Mouse (Mus musculus): ENCODE data around the gene Cdc42bpb. TPM values are rescaled to one million over a fixed set of nuclear protein-coding genes. Genes with fewer than 3 reads are reported as not detected.

Gene Cdc42bpb
- polyA plus RNA-seq, 1 experiment: 56.8 TPM

DNA sequence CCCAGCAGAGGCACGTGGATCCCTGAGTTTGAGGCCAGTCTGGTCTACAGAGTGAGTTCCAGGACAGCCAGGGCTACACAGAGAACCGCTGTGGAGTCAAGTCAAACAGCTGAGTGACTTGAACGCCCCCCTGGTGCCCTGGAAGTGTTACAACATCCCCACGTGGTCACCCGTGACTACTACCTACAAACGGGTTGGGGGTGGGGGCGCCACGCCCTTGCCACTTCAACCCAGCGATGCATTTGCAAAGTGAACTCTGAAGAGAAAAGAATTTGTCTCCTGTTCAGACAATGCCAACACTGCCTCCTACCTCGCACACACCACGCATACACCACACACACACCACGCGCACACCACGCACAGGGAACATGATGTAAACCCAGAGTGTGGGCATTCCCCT is 67.6 kb downstream of the Cdc42bpb start:
- TF ChIP-seq POLR2A (IDR thresholded peaks at IDR 0.05; ENCODE audit: control insufficient read depth, low read depth, low read length) (no peak), CTCF (IDR thresholded peaks at IDR 0.05; ENCODE audit: control insufficient read depth, insufficient read depth, insufficient replicate concordance, low read depth, low read length) (no peak)
- Histone ChIP-seq H3K36me3 (ENCODE audit: control insufficient read depth, insufficient read depth, low read length) (no peaks in the 10 kb centered on the region; the same call in 1 of the 2 replicates), H3K4me1 (ENCODE audit: control insufficient read depth, insufficient read depth, low read length) (no peaks in the 10 kb centered on the region), H3K27ac (ENCODE audit: control insufficient read depth, insufficient read depth, low read depth, low read length) (no peak overlapping the region), H3K27me3 (ENCODE audit: control insufficient read depth, insufficient read depth, low read length) (no peaks in the 10 kb centered on the region), H3K4me3 (ENCODE audit: control insufficient read depth, low read depth, low read length) (no peak overlapping the region)

DNA sequence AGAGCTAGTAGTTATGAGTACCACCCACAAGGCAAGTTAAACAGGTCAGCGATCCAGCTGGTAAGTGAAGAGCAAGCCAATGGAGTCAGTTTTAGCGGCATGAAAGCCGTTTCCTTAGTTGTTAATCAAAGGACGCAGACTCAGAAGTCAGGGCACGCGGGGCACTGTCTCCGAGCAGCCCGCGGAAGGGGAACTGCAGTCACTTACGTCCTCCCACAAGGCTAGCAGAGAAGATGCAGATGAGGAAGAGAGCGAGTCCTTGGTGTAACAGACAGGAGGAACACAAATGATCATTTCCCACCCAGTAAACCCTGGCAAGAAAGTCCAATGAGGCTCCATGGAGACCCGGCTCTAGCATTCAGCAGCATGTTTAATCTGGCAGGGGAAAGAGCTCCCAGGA is 68.3 kb downstream of the Cdc42bpb start:
- H3K27ac ChIP-seq (ENCODE audit: control insufficient read depth, insufficient read depth, low read depth, low read length): no peak overlapping the region
- H3K4me1 ChIP-seq (ENCODE audit: control insufficient read depth, insufficient read depth, low read length): no peaks in the 10 kb centered on the region
- H3K27me3 ChIP-seq (ENCODE audit: control insufficient read depth, insufficient read depth, low read length): no peaks in the 10 kb centered on the region
- TF ChIP-seq POLR2A (IDR thresholded peaks at IDR 0.05; ENCODE audit: control insufficient read depth, low read depth, low read length): no peak
- TF ChIP-seq CTCF (IDR thresholded peaks at IDR 0.05; ENCODE audit: control insufficient read depth, insufficient read depth, insufficient replicate concordance, low read depth, low read length): no peak
- H3K36me3 ChIP-seq (ENCODE audit: control insufficient read depth, insufficient read depth, low read length): no peaks in the 10 kb centered on the region; the same call in 1 of the 2 replicates
- H3K4me3 ChIP-seq (ENCODE audit: control insufficient read depth, low read depth, low read length): no peak overlapping the region

DNA sequence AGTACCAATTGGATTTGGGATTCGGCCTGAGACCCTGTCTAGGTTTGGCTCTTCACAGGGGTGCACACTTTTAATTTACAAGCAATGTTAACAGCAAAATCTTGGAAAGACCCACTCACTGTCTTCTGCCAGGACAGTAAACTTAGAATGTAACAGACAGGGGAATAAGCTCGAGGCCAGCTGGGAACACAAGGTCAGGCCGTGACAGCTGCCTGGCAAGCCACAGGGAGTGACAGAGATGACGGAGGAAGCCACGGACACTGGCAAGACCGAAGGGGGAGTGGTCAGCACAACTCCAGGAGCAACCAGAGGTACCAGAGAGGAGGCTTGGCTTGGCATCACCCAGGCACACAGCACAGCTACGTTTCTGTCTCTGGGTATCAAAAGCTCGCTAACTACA is 70.7 kb downstream of the Cdc42bpb start:
- no peak overlapping the region for H3K27ac ChIP-seq (ENCODE audit: control insufficient read depth, insufficient read depth, low read depth, low read length)
- no peaks in the 10 kb centered on the region for H3K27me3 ChIP-seq (ENCODE audit: control insufficient read depth, insufficient read depth, low read length)
- TF ChIP-seq POLR2A (IDR thresholded peaks at IDR 0.05; ENCODE audit: control insufficient read depth, low read depth, low read length) (no peak), CTCF (IDR thresholded peaks at IDR 0.05; ENCODE audit: control insufficient read depth, insufficient read depth, insufficient replicate concordance, low read depth, low read length) (no peak)
- no peak overlapping the region for H3K4me3 ChIP-seq (ENCODE audit: control insufficient read depth, low read depth, low read length)
- H3K36me3 ChIP-seq (ENCODE audit: control insufficient read depth, insufficient read depth, low read length): no peaks in the 10 kb centered on the region; the same call in 1 of the 2 replicates
- no peaks in the 10 kb centered on the region for H3K4me1 ChIP-seq (ENCODE audit: control insufficient read depth, insufficient read depth, low read length)

DNA sequence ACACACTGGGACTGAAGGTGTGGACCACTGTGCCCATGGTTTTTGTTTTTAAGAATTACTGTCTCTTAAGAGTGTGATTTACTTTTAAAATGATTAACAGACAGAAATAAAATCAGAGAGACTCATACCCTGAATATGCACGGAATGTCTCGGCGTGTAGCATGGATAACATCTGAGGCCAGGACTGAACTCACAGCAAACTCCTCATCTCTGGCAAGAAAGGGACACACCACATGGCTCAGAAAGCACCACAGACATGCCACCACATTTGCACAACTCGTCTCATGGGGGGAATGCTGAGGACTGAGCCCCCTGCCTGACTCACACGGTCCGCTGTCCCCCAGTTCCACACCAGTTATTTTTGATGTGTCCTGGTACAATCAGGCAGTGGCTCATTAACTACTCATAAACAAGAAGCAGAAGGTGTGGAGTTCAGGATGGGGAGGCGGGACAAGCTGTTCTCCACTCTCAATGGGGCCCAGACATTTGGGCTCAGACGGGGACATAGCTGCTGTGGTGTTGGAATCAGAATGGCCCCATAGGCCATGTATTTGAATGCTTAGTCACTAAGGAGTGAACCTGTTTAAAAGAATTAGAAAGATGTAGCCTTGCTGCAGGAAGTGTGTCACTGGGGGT is 73.7 kb downstream of the Cdc42bpb start:
- Histone ChIP-seq H3K27me3 (ENCODE audit: control insufficient read depth, insufficient read depth, low read length) (no peaks in the 10 kb centered on the region), H3K27ac (ENCODE audit: control insufficient read depth, insufficient read depth, low read depth, low read length) (no peak overlapping the region), H3K4me1 (ENCODE audit: control insufficient read depth, insufficient read depth, low read length) (no peaks in the 10 kb centered on the region), H3K36me3 (ENCODE audit: control insufficient read depth, insufficient read depth, low read length) (no peaks in the 10 kb centered on the region), H3K4me3 (ENCODE audit: control insufficient read depth, low read depth, low read length) (no peak overlapping the region)
- TF ChIP-seq POLR2A (IDR thresholded peaks at IDR 0.05; ENCODE audit: control insufficient read depth, low read depth, low read length) (no peak), CTCF (IDR thresholded peaks at IDR 0.05; ENCODE audit: control insufficient read depth, insufficient read depth, insufficient replicate concordance, low read depth, low read length) (no peak)

DNA sequence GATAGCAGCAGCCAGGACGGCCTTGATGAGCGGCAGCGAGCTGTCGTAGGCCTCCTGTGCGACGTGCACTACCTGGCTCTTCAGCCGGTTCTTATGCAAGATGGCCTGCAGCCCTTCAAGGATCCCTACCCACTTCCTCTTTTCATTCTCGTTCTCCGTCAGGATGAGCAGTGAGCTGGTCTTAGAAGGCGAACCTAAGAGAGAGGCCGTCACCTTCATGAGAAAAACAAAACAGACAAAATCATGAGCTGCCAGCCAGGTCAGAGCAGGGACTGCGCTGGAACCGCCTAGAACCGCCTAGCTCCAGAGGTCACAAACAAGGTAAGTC is 75.5 kb downstream of the Cdc42bpb start:
- TF ChIP-seq CTCF (IDR thresholded peaks at IDR 0.05; ENCODE audit: control insufficient read depth, insufficient read depth, insufficient replicate concordance, low read depth, low read length) (no peak), POLR2A (IDR thresholded peaks at IDR 0.05; ENCODE audit: control insufficient read depth, low read depth, low read length) (no peak)
- H3K4me3 ChIP-seq (ENCODE audit: control insufficient read depth, low read depth, low read length): no peak overlapping the region
- H3K27me3 ChIP-seq (ENCODE audit: control insufficient read depth, insufficient read depth, low read length): no peaks in the 10 kb centered on the region
- H3K27ac ChIP-seq (ENCODE audit: control insufficient read depth, insufficient read depth, low read depth, low read length): no peak overlapping the region
- no peaks in the 10 kb centered on the region for H3K4me1 ChIP-seq (ENCODE audit: control insufficient read depth, insufficient read depth, low read length)
- no peaks in the 10 kb centered on the region for H3K36me3 ChIP-seq (ENCODE audit: control insufficient read depth, insufficient read depth, low read length)

DNA sequence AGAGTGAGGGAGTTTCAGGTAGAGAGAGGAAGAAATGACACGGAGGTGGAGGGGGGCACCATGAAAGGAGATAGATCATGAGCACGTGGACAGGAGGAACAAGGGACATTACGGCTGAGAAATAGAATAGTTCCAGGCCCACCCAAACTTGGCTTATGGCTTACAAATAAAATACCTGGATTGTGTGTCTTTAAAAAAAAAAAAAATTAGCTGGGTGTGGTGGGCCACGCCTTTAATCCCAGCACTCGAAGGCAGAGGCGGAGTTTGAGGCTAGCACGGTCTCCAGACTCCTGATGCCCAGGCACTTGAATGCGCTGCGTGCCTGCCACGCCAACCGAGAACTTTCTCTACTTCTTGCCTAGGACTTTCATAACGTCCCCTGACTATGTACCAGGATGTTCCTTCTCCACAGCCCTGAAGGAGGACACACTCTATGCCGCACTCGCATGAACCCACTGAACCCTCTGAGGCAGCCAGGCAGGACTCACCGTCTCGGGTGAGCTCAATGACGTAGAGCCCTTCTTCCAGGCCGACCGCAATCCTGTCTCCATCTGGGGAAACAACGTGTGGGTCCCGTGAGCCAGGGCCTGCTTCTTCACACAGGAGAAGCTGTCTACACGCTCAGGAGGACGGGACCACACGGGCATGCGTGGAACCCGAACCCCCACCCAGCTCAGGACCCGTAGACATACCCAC is 76.0 kb downstream of the Cdc42bpb start:
- Histone ChIP-seq H3K27me3 (ENCODE audit: control insufficient read depth, insufficient read depth, low read length) (no peaks in the 10 kb centered on the region), H3K27ac (ENCODE audit: control insufficient read depth, insufficient read depth, low read depth, low read length) (no peak overlapping the region), H3K4me3 (ENCODE audit: control insufficient read depth, low read depth, low read length) (no peak overlapping the region), H3K4me1 (ENCODE audit: control insufficient read depth, insufficient read depth, low read length) (no peaks in the 10 kb centered on the region), H3K36me3 (ENCODE audit: control insufficient read depth, insufficient read depth, low read length) (no peaks in the 10 kb centered on the region)
- no peak for TF ChIP-seq CTCF (IDR thresholded peaks at IDR 0.05; ENCODE audit: control insufficient read depth, insufficient read depth, insufficient replicate concordance, low read depth, low read length)
- TF ChIP-seq POLR2A (IDR thresholded peaks at IDR 0.05; ENCODE audit: control insufficient read depth, low read depth, low read length): no peak

DNA sequence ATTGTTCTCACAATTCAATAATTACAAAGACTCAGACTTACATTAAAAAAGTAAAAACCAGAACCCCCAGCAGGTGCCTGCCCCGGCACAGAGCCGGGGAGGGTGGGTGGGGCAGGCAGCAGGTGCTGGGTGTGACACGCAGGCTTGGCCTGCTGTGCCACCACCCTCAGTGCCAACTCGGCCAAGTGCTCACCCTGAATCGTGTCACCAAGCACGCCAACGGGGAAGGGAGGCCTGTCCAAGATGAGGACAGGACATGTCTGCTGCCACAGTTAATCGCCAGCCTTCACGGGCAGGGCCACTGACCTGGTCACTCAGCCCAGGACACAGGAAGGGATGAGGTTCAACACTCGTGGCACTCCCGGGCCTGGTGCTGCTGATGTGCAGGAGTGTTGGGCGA is 84.5 kb downstream of the Cdc42bpb start:
- Histone ChIP-seq H3K27me3 (ENCODE audit: control insufficient read depth, insufficient read depth, low read length) (no peaks in the 10 kb centered on the region), H3K36me3 (ENCODE audit: control insufficient read depth, insufficient read depth, low read length) (no peaks in the 10 kb centered on the region), H3K4me1 (ENCODE audit: control insufficient read depth, insufficient read depth, low read length) (no peaks in the 10 kb centered on the region), H3K4me3 (ENCODE audit: control insufficient read depth, low read depth, low read length) (no peak overlapping the region), H3K27ac (ENCODE audit: control insufficient read depth, insufficient read depth, low read depth, low read length) (no peak overlapping the region)
- TF ChIP-seq POLR2A (IDR thresholded peaks at IDR 0.05; ENCODE audit: control insufficient read depth, low read depth, low read length) (no peak), CTCF (IDR thresholded peaks at IDR 0.05; ENCODE audit: control insufficient read depth, insufficient read depth, insufficient replicate concordance, low read depth, low read length) (no peak)
